Mouse (Mus musculus) megakaryocyte-erythroid progenitor cell, adult 5-6 weeks (primary cell): ENCODE data around the gene Fancd2. TPM values are rescaled to one million over a fixed set of nuclear protein-coding genes. Genes with fewer than 3 reads are reported as not detected.

Experiments used
- total RNA-seq, 2 experiments: library from RNA; stranded (forward) in 1 of 2; stranded (reverse) in 1 of 2; fragments of 200-1000, 215-1000 nt in 1 of 2; fragments of >200 nt in 1 of 2; fragmentation: Nextera tagmentation in 1 of 2; gene quantifications; 2 replicates each; pipeline ENCODE4 v1.2.3; 2014 to 2017

The Fancd2 gene
- total RNA-seq, 2 experiments from 2014 or later, result 31.3 to 35.7 TPM

Other genes starting within 250 kb of the Fancd2 start
- 0.74 and 0.99 TPM in 2 replicates for gene Cpne9, start 249.4 kb upstream of the Fancd2 start, total RNA-seq (2014; fragmentation: Nextera tagmentation)
- gene Cpne9, start 249.4 kb upstream of the Fancd2 start, total RNA-seq (2017), result 0.42 TPM in 1 of 2 replicates, not detected in the other
- 45.0 and 53.5 TPM in 2 replicates for gene Brpf1, start 224.5 kb upstream of the Fancd2 start, total RNA-seq (2014; fragmentation: Nextera tagmentation)
- gene Brpf1, start 224.5 kb upstream of the Fancd2 start, total RNA-seq (2017), result 20.3 and 22.0 TPM in 2 replicates
- gene Ogg1, start 204.7 kb upstream of the Fancd2 start, total RNA-seq (2014; fragmentation: Nextera tagmentation), result 9.9 and 23.7 TPM in 2 replicates
- gene Ogg1, start 204.7 kb upstream of the Fancd2 start, total RNA-seq (2017), result 3.8 and 9.4 TPM in 2 replicates
- 1.2 and 2.2 TPM in 2 replicates for gene Camk1, start 187.7 kb upstream of the Fancd2 start, total RNA-seq (2014; fragmentation: Nextera tagmentation)
- gene Camk1, start 187.7 kb upstream of the Fancd2 start, total RNA-seq (2017), result 2.9 and 17.8 TPM in 2 replicates
- 23.5 and 40.8 TPM in 2 replicates for gene Tada3, start 153.8 kb upstream of the Fancd2 start, total RNA-seq (2014; fragmentation: Nextera tagmentation)
- gene Tada3, start 153.8 kb upstream of the Fancd2 start, total RNA-seq (2017), result 19.8 and 20.3 TPM in 2 replicates
- 128 and 162 TPM in 2 replicates for gene Arpc4, start 153.6 kb upstream of the Fancd2 start, total RNA-seq (2014; fragmentation: Nextera tagmentation)
- gene Arpc4, start 153.6 kb upstream of the Fancd2 start, total RNA-seq (2017), result 137 and 152 TPM in 2 replicates
- 2.1 and 7.9 TPM in 2 replicates for gene Ttll3, start 142.4 kb upstream of the Fancd2 start, total RNA-seq (2014; fragmentation: Nextera tagmentation)
- gene Ttll3, start 142.4 kb upstream of the Fancd2 start, total RNA-seq (2017), result 0.50 and 0.80 TPM in 2 replicates
- gene Rpusd3, start 112.3 kb upstream of the Fancd2 start, total RNA-seq (2014; fragmentation: Nextera tagmentation), result 13.5 and 14.5 TPM in 2 replicates
- gene Rpusd3, start 112.3 kb upstream of the Fancd2 start, total RNA-seq (2017), result 16.8 and 25.1 TPM in 2 replicates
- not detected in 2 replicates for gene Cidec, start 95.9 kb upstream of the Fancd2 start, total RNA-seq (2014; fragmentation: Nextera tagmentation)
- not detected in 2 replicates for gene Cidec, start 95.9 kb upstream of the Fancd2 start, total RNA-seq (2017)
- 44.8 and 53.4 TPM in 2 replicates for gene Jagn1, start 89.1 kb upstream of the Fancd2 start, total RNA-seq (2014; fragmentation: Nextera tagmentation)
- gene Jagn1, start 89.1 kb upstream of the Fancd2 start, total RNA-seq (2017), result 29.4 and 50.3 TPM in 2 replicates
- 0.45 TPM in 1 of 2 replicates, not detected in the other for gene Il17re, start 73.2 kb upstream of the Fancd2 start, total RNA-seq (2014; fragmentation: Nextera tagmentation)
- not detected in 2 replicates for gene Il17re, start 73.2 kb upstream of the Fancd2 start, total RNA-seq (2017)
- not detected in 2 replicates for gene Il17rc, start 60.3 kb upstream of the Fancd2 start, total RNA-seq (2014; fragmentation: Nextera tagmentation)
- not detected in 2 replicates for gene Il17rc, start 60.3 kb upstream of the Fancd2 start, total RNA-seq (2017)
- gene Creld1, start 48.4 kb upstream of the Fancd2 start, total RNA-seq (2014; fragmentation: Nextera tagmentation), result 8.0 and 8.8 TPM in 2 replicates
- 1.6 and 6.1 TPM in 2 replicates for gene Creld1, start 48.4 kb upstream of the Fancd2 start, total RNA-seq (2017)
- 0.37 TPM in 1 of 2 replicates, not detected in the other for gene Prrt3, start 29.8 kb upstream of the Fancd2 start, total RNA-seq (2014; fragmentation: Nextera tagmentation)
- gene Prrt3, start 29.8 kb upstream of the Fancd2 start, total RNA-seq (2017), result not detected in 2 replicates
- 49.4 and 61.7 TPM in 2 replicates for gene Emc3, start within 50 bp of the Fancd2 start, total RNA-seq (2014; fragmentation: Nextera tagmentation)
- gene Emc3, start within 50 bp of the Fancd2 start, total RNA-seq (2017), result 28.3 and 43.9 TPM in 2 replicates
- 0.37 TPM in 1 of 2 replicates, not detected in the other for gene Fancd2os, start 69.0 kb downstream of the Fancd2 start, total RNA-seq (2014; fragmentation: Nextera tagmentation)
- not detected in 2 replicates for gene Fancd2os, start 69.0 kb downstream of the Fancd2 start, total RNA-seq (2017)
- 136 and 142 TPM in 2 replicates for gene Brk1, start 73.1 kb downstream of the Fancd2 start, total RNA-seq (2014; fragmentation: Nextera tagmentation)
- 68.2 and 68.8 TPM in 2 replicates for gene Brk1, start 73.1 kb downstream of the Fancd2 start, total RNA-seq (2017)
- 12.5 and 15.2 TPM in 2 replicates for gene Vhl, start 92.3 kb downstream of the Fancd2 start, total RNA-seq (2014; fragmentation: Nextera tagmentation)
- 7.8 and 8.6 TPM in 2 replicates for gene Vhl, start 92.3 kb downstream of the Fancd2 start, total RNA-seq (2017)
- gene Irak2, start 106.8 kb downstream of the Fancd2 start, total RNA-seq (2014; fragmentation: Nextera tagmentation), result 18.6 and 21.6 TPM in 2 replicates
- 30.4 and 37.3 TPM in 2 replicates for gene Irak2, start 106.8 kb downstream of the Fancd2 start, total RNA-seq (2017)
- 48.5 and 69.9 TPM in 2 replicates for gene Tatdn2, start 165.4 kb downstream of the Fancd2 start, total RNA-seq (2014; fragmentation: Nextera tagmentation)
- 152 and 155 TPM in 2 replicates for gene Tatdn2, start 165.4 kb downstream of the Fancd2 start, total RNA-seq (2017)
- not detected in 2 replicates for gene Ghrl, start 188.2 kb downstream of the Fancd2 start, total RNA-seq (2014; fragmentation: Nextera tagmentation)
- not detected in 2 replicates for gene Ghrl, start 188.2 kb downstream of the Fancd2 start, total RNA-seq (2017)
- 130 and 140 TPM in 2 replicates for gene Sec13, start 209.1 kb downstream of the Fancd2 start, total RNA-seq (2014; fragmentation: Nextera tagmentation)
- gene Sec13, start 209.1 kb downstream of the Fancd2 start, total RNA-seq (2017), result 87.3 and 103 TPM in 2 replicates